Mouse (Mus musculus): Measurements from ENCODE around the gene Cpeb3. TPM values are rescaled to one million over a fixed set of nuclear protein-coding genes. Genes with fewer than 3 reads are reported as not detected.

Gene Cpeb3
- polyA plus RNA-seq, 1 experiment = 0.57 TPM

GRCm38 (mm10) chr19:37029771-37030170 lies 178.6 kb downstream of the Cpeb3 start:
- Histone ChIP-seq H3K79me2 (ENCODE audit: control insufficient read depth, insufficient read depth) (no peaks in the 10 kb centered on the region), H3ac (ENCODE audit: control insufficient read depth, insufficient read length, low read depth) (no peak overlapping the region), H3K79me3 (ENCODE audit: low read depth) (no peaks in the 10 kb centered on the region), H3K4me3 (ENCODE audit: insufficient read depth, poor library complexity, severe bottlenecking) (no peak overlapping the region), H3K27me3 (ENCODE audit: control insufficient read depth, insufficient read depth, insufficient read length) (no peaks in the 10 kb centered on the region), H3K36me3 (ENCODE audit: control insufficient read depth, insufficient read depth) (no peaks in the 10 kb centered on the region)
- TF ChIP-seq MYOG (IDR thresholded peaks at IDR 0.05; ENCODE audit: control insufficient read depth, extremely low read depth, insufficient read length) (no peak), MYOD1 (IDR thresholded peaks at IDR 0.05; ENCODE audit: control insufficient read depth, insufficient read length, low read depth) (no peak)

- Histone ChIP-seq H3K79me3 (ENCODE audit: low read depth) (no peaks in the 10 kb centered on the region), H3K4me3 (ENCODE audit: insufficient read depth, poor library complexity, severe bottlenecking) (no peak overlapping the region), H3K27me3 (ENCODE audit: control insufficient read depth, insufficient read depth, insufficient read length) (no peaks in the 10 kb centered on the region), H3K79me2 (ENCODE audit: control insufficient read depth, insufficient read depth) (no peaks in the 10 kb centered on the region), H3K36me3 (ENCODE audit: control insufficient read depth, insufficient read depth) (no peaks in the 10 kb centered on the region), H3ac (ENCODE audit: control insufficient read depth, insufficient read length, low read depth) (no peak overlapping the region)
- TF ChIP-seq CTCF (IDR thresholded peaks at IDR 0.05; ENCODE audit: control insufficient read depth, insufficient read depth, insufficient read length) (no peak), CEBPB (IDR thresholded peaks at IDR 0.05; ENCODE audit: low read depth) (no peak), MYOG (IDR thresholded peaks at IDR 0.05; ENCODE audit: control insufficient read depth, extremely low read depth, insufficient read length) (no peak), USF1 (IDR thresholded peaks at IDR 0.05; ENCODE audit: low read depth) (no peak), MYOD1 (IDR thresholded peaks at IDR 0.05; ENCODE audit: control insufficient read depth, insufficient read length, low read depth) (no peak), FOSL1 (IDR thresholded peaks at IDR 0.05; ENCODE audit: insufficient read depth, low read length, poor library complexity, severe bottlenecking) (no peak), MAX (IDR thresholded peaks at IDR 0.05) (no peak)
Measured at GRCm38 (mm10) chr19:37026408-37026807, 182.0 kb downstream of the Cpeb3 start.

GRCm38 (mm10) chr19:37025839-37026319 lies 182.5 kb downstream of the Cpeb3 start:
- H3K4me3 ChIP-seq (ENCODE audit: insufficient read depth, poor library complexity, severe bottlenecking) = no peak overlapping the region
- no peaks in the 10 kb centered on the region for H3K36me3 ChIP-seq (ENCODE audit: control insufficient read depth, insufficient read depth)
- TF ChIP-seq MYOD1 (IDR thresholded peaks at IDR 0.05; ENCODE audit: control insufficient read depth, insufficient read length, low read depth) (no peak), FOSL1 (IDR thresholded peaks at IDR 0.05; ENCODE audit: insufficient read depth, low read length, poor library complexity, severe bottlenecking) (no peak), USF1 (IDR thresholded peaks at IDR 0.05; ENCODE audit: low read depth) (no peak)
- H3K79me2 ChIP-seq (ENCODE audit: control insufficient read depth, insufficient read depth) = no peaks in the 10 kb centered on the region
- no peaks in the 10 kb centered on the region for H3K79me3 ChIP-seq (ENCODE audit: low read depth)
- no peak overlapping the region for H3ac ChIP-seq (ENCODE audit: control insufficient read depth, insufficient read length, low read depth)
- H3K27me3 ChIP-seq (ENCODE audit: control insufficient read depth, insufficient read depth, insufficient read length) = no peaks in the 10 kb centered on the region

- no peak overlapping the region for H3K4me3 ChIP-seq (ENCODE audit: insufficient read depth, poor library complexity, severe bottlenecking)
- no peak overlapping the region for H3ac ChIP-seq (ENCODE audit: control insufficient read depth, insufficient read length, low read depth)
- H3K79me3 ChIP-seq (ENCODE audit: low read depth) = no peaks in the 10 kb centered on the region
- TF ChIP-seq USF1 (IDR thresholded peaks at IDR 0.05; ENCODE audit: low read depth) = no peak
- no peak for TF ChIP-seq MAX (IDR thresholded peaks at IDR 0.05)
- TF ChIP-seq CEBPB (IDR thresholded peaks at IDR 0.05; ENCODE audit: low read depth) = no peak
- TF ChIP-seq MYOG (IDR thresholded peaks at IDR 0.05; ENCODE audit: control insufficient read depth, extremely low read depth, insufficient read length) = no peak
- no peak for TF ChIP-seq CTCF (IDR thresholded peaks at IDR 0.05; ENCODE audit: control insufficient read depth, insufficient read depth, insufficient read length)
- H3K36me3 ChIP-seq (ENCODE audit: control insufficient read depth, insufficient read depth) = no peaks in the 10 kb centered on the region
- H3K27me3 ChIP-seq (ENCODE audit: control insufficient read depth, insufficient read depth, insufficient read length) = no peaks in the 10 kb centered on the region
- no peaks in the 10 kb centered on the region for H3K79me2 ChIP-seq (ENCODE audit: control insufficient read depth, insufficient read depth)
Measured at GRCm38 (mm10) chr19:37022146-37022545, 186.3 kb downstream of the Cpeb3 start.

GRCm38 (mm10) chr19:37020951-37021350 lies 187.4 kb downstream of the Cpeb3 start:
- no peak overlapping the region for H3K4me3 ChIP-seq (ENCODE audit: insufficient read depth, poor library complexity, severe bottlenecking)
- H3K79me2 ChIP-seq (ENCODE audit: control insufficient read depth, insufficient read depth) = no peaks in the 10 kb centered on the region
- H3ac ChIP-seq (ENCODE audit: control insufficient read depth, insufficient read length, low read depth) = no peak overlapping the region
- TF ChIP-seq MYOD1 (IDR thresholded peaks at IDR 0.05; ENCODE audit: control insufficient read depth, insufficient read length, low read depth) (no peak), USF1 (IDR thresholded peaks at IDR 0.05; ENCODE audit: low read depth) (no peak), CEBPB (IDR thresholded peaks at IDR 0.05; ENCODE audit: low read depth) (no peak), MYOG (IDR thresholded peaks at IDR 0.05; ENCODE audit: control insufficient read depth, extremely low read depth, insufficient read length) (no peak), MAX (IDR thresholded peaks at IDR 0.05) (no peak), FOSL1 (IDR thresholded peaks at IDR 0.05; ENCODE audit: insufficient read depth, low read length, poor library complexity, severe bottlenecking) (no peak), CTCF (IDR thresholded peaks at IDR 0.05; ENCODE audit: control insufficient read depth, insufficient read depth, insufficient read length) (no peak)
- no peaks in the 10 kb centered on the region for H3K36me3 ChIP-seq (ENCODE audit: control insufficient read depth, insufficient read depth)
- H3K27me3 ChIP-seq (ENCODE audit: control insufficient read depth, insufficient read depth, insufficient read length) = no peaks in the 10 kb centered on the region
- H3K79me3 ChIP-seq (ENCODE audit: low read depth) = no peaks in the 10 kb centered on the region

GRCm38 (mm10) chr19:37020531-37020930 lies 187.9 kb downstream of the Cpeb3 start:
- H3K79me2 ChIP-seq (ENCODE audit: control insufficient read depth, insufficient read depth) = no peaks in the 10 kb centered on the region
- H3K4me3 ChIP-seq (ENCODE audit: insufficient read depth, poor library complexity, severe bottlenecking) = no peak overlapping the region
- TF ChIP-seq CEBPB (IDR thresholded peaks at IDR 0.05; ENCODE audit: low read depth) (no peak), MAX (IDR thresholded peaks at IDR 0.05) (no peak), FOSL1 (IDR thresholded peaks at IDR 0.05; ENCODE audit: insufficient read depth, low read length, poor library complexity, severe bottlenecking) (no peak), MYOG (IDR thresholded peaks at IDR 0.05; ENCODE audit: control insufficient read depth, extremely low read depth, insufficient read length) (no peak), CTCF (IDR thresholded peaks at IDR 0.05; ENCODE audit: control insufficient read depth, insufficient read depth, insufficient read length) (no peak), USF1 (IDR thresholded peaks at IDR 0.05; ENCODE audit: low read depth) (no peak), MYOD1 (IDR thresholded peaks at IDR 0.05; ENCODE audit: control insufficient read depth, insufficient read length, low read depth) (no peak)
- no peaks in the 10 kb centered on the region for H3K27me3 ChIP-seq (ENCODE audit: control insufficient read depth, insufficient read depth, insufficient read length)
- H3K79me3 ChIP-seq (ENCODE audit: low read depth) = no peaks in the 10 kb centered on the region
- no peak overlapping the region for H3ac ChIP-seq (ENCODE audit: control insufficient read depth, insufficient read length, low read depth)
- H3K36me3 ChIP-seq (ENCODE audit: control insufficient read depth, insufficient read depth) = no peaks in the 10 kb centered on the region
